Mouse (Mus musculus) ES-Bruce4 (cell line): Measurements from ENCODE around the gene Anks1b.

Experiments
- CTCF ChIP-seq: IDR thresholded peaks from one replicate; pipeline ENCODE4 v1.8.1; 2011; ENCODE audit warnings: low read depth, low read length
- POLR2A ChIP-seq: IDR thresholded peaks from one replicate; pipeline ENCODE4 v1.8.1; 2011; ENCODE audit warnings: low read length; ENCODE audit not compliant: insufficient read depth

DNA sequence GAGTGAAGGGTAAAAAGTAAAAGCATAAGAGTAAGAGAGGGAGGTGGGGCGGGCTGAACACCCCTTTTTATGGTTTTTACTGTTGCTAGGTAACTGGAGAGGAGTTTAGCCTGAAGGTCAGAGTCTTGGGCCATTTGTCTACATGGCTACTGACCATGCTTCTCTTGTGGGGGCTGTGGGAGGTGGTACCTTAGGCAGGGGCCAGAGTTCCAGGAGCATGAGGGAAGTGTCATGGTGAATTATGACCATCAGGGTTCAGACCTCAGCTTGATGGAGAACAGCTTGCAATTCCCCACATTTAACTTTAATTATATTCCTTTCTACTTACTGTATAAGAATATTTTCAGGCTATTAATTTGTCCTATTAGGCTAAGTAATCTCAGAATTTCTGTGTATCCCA lies 413.3 kb downstream of the Anks1b start:
- no peak for TF ChIP-seq POLR2A
- TF ChIP-seq CTCF = no peak
